Mouse (Mus musculus) adrenal gland, adult 2 months (tissue): ENCODE data around the gene Tnfaip8l1. TPM values are rescaled to one million over a fixed set of nuclear protein-coding genes. Genes with fewer than 3 reads are reported as not detected.

Experiments
- DNase-seq: peaks from one replicate; pipeline ENCODE4 v3.0.0; 2021
- polyA plus RNA-seq: library from polyadenylated mRNA; depleted of rRNA; stranded (reverse); fragments of >200 nt; gene quantifications from 2 replicates; pipeline ENCODE4 v1.2.3, GENCODE M21; 2012
- total RNA-seq, 2 experiments: library from RNA; stranded (reverse); gene quantifications; 2 replicates each; pipeline ENCODE4 v1.2.3; 2021

The Tnfaip8l1 gene
- total and polyA plus RNA-seq, 3 experiments = 2.0 to 4.2 (median 2.4) TPM

- no peak for DNase-seq
These were observed 24.3 kb upstream of the Tnfaip8l1 start for GRCm38 (mm10) chr17:56137839-56138613.

GRCm38 (mm10) chr17:56139355-56139754, 22.9 kb upstream of the Tnfaip8l1 start:
- DNase-seq = peak; percentile 25

- peak; percentile 73 for DNase-seq
These were observed 22.2 kb upstream of the Tnfaip8l1 start, which contains the start of gene Sema6b for GRCm38 (mm10) chr17:56139858-56140595. Gene Sema6b (minus strand): TSS chr17:56140343.

- peak; percentile 25 for DNase-seq
These were observed 20.3 kb upstream of the Tnfaip8l1 start for GRCm38 (mm10) chr17:56141702-56142605.

- DNase-seq = no peak
These were observed 17.7 kb upstream of the Tnfaip8l1 start for GRCm38 (mm10) chr17:56144546-56144945.

- DNase-seq = no peak
These were observed 16.1 kb upstream of the Tnfaip8l1 start for GRCm38 (mm10) chr17:56146131-56146530.

GRCm38 (mm10) chr17:56147420-56147819, 14.9 kb upstream of the Tnfaip8l1 start:
- DNase-seq = no peak

- no peak for DNase-seq
These were observed 14.0 kb upstream of the Tnfaip8l1 start for GRCm38 (mm10) chr17:56148280-56148679.

GRCm38 (mm10) chr17:56148790-56149618, 13.3 kb upstream of the Tnfaip8l1 start:
- no peak for DNase-seq

- DNase-seq = no peak
These were observed 12.4 kb upstream of the Tnfaip8l1 start for GRCm38 (mm10) chr17:56149897-56150296.

GRCm38 (mm10) chr17:56153643-56154042, 8.6 kb upstream of the Tnfaip8l1 start:
- peak; percentile 88 for DNase-seq

- DNase-seq = peak; percentile 62
These were observed 2.5 kb upstream of the Tnfaip8l1 start for GRCm38 (mm10) chr17:56159729-56160128.

- no peak for DNase-seq
These were observed 1.3 kb downstream of the Tnfaip8l1 start for GRCm38 (mm10) chr17:56163523-56164102.

- no peak for DNase-seq
These were observed 2.2 kb downstream of the Tnfaip8l1 start for GRCm38 (mm10) chr17:56164510-56164909.

- no peak for DNase-seq
These were observed 3.4 kb downstream of the Tnfaip8l1 start for GRCm38 (mm10) chr17:56165671-56166070.

GRCm38 (mm10) chr17:56169830-56170229, 7.6 kb downstream of the Tnfaip8l1 start:
- DNase-seq = peak; percentile 54

- peak; percentile 47 for DNase-seq
These were observed 8.4 kb downstream of the Tnfaip8l1 start for GRCm38 (mm10) chr17:56170636-56171035.

- no peak for DNase-seq
These were observed 9.2 kb downstream of the Tnfaip8l1 start for GRCm38 (mm10) chr17:56171456-56171855.

GRCm38 (mm10) chr17:56171881-56172280, 9.6 kb downstream of the Tnfaip8l1 start:
- no peak for DNase-seq

- DNase-seq = no peak
These were observed 11.2 kb downstream of the Tnfaip8l1 start for GRCm38 (mm10) chr17:56173401-56174046.
